Mouse (Mus musculus) frontal cortex, postnatal 10 days (tissue): ENCODE measurements at regions not wholly inside any gene's neighbourhood (a gene's known extent, or its start where the extent isn't known, plus 50 kb on each side); places are given as distances from the start of the nearest gene placed in this dataset.

Experiments used
- DNase-seq, 2 experiments: peaks; one replicate each; pipeline ENCODE4 v3.0.0; 2022; ENCODE audit warnings: low spot score in 2 of 2, mixed read lengths in 1 of 2

DNA sequence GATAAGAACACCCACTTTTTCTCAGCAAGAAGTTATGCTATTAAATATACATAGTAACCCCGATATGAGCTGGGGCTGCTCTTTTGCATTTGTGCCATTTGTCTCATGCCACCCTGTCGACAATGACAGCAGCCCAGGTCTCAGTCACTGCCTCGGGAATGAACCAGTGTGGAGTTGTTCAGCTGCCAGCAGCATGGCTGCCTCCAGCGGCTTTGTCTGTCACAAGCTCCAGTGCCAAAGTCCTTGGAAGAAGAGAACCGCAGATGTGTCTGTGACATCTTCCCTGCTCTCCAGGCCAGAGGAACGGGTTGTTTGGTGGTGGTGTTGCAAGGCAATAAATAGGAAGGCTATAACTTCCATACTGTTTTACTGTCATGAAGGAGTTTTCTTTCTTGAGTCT lies 130.7 kb downstream of the Cep170 start:
- DNase-seq, result no peak

DNA sequence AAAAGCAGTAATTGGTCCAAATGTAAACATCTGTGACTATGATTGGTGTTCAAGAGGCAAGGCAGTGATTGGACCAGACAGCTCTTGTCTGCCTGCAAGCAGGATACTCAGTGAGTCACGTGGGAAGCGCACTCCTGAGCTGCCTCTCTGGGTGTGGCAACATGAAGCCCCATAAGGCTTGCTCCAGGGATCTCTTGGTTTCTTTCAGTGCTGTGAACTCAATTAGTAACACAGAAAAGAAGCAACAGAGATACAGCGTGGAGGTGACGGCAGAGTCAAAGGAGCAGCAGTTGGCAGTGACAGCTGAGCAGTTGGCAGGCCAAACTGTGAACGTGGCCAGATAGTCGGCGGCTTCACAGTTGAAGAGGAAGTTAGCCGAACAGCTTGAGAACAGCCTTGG lies 131.9 kb downstream of the Cep170 start:
- peak in 1 of 2 experiments; percentile 8 for DNase-seq

DNA sequence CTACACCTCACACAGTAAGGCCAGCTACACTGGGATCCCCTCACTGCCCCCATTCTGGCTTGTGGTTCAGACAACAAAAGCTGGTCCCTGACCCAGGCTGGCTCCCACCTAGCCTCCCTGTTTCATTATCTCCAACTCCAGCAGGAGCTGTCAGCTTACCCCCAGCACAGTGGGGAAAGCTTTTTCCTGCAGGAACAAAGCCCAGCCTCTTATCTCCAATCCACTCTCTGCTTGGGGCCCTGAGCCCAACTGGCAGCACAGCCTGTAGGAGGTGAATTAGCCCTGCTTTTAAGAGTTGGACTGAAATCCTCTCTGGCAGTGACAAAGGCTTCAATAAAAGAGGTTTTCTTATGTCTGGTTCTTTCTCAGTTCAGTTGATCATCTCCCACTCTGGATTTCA lies 138.7 kb downstream of the Cep170 start:
- DNase-seq, result no peak

DNA sequence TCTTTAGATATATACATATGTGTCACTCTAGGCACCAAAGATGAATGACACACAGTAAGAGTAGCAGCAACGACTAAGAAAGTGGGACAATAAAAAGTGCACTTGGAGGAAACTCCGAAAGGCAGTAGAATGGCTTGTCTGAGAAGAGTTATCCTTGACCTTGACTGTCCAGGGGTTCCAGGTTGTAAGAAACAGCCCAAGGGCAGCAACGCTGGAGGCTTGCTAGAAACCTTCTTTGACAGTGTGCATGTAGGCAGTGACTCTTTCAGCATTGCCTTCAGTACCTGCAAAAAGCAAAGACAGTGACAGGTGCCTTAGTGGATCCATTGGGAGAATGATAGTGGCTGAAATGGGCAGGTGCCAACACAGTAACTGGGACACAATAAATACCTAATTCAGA lies 142.8 kb downstream of the Cep170 start:
- DNase-seq, result no peak

DNA sequence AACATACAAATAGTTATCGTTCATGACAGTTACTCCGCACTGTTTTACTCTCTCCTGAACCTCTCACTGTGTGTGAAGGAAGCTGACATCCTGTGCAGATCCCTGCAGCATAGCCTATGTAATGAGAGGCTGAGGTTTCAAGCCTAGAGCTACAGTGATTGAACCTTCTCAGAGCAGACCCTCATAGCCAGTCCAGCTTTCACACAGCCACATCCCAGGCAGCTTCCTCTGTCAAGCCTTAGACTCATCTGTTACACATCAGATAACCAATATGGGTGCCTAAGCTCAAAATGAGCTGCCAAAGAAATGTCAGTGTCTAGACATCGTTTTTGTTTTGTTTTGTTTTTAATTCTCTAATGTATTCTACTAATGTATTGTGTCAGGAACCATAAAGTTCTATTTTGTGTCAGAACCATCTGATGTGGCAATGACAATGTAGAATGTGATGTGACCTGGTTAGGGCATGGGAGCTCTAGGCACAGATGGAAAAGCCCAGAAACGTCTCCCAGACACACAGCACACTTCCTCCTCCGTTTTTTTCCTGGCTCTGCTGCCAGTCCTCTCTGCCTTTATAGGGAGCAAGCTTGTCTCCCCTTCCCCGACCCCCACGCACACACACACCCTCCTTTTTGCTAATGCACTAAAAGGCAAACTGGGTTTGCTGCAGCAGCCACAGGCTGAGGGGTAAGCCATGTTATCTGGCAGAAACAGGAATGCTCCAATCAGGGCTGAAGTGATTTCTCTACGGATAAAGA lies 146.1 kb downstream of the Cep170 start:
- DNase-seq, result no peak

DNA sequence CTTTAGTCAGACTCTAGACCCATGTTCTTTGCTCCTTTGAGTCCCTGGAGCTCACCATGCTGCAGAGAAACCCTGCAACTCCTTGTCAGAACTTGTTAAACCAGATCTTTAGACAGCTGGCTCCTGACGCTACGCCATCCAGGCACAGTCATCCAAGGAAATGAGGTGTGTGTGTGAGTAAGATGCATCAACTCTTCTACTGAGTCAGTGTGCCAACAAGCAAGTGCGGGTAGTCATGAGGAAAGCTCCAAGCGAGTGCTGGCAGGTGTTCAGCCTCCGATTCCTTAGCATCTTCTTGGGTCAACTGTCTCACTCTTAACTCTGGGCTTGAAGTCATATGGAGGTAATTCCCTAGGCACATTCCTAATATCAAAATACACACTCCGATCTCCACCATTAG lies 153.6 kb downstream of the Cep170 start:
- no peak for DNase-seq

DNA sequence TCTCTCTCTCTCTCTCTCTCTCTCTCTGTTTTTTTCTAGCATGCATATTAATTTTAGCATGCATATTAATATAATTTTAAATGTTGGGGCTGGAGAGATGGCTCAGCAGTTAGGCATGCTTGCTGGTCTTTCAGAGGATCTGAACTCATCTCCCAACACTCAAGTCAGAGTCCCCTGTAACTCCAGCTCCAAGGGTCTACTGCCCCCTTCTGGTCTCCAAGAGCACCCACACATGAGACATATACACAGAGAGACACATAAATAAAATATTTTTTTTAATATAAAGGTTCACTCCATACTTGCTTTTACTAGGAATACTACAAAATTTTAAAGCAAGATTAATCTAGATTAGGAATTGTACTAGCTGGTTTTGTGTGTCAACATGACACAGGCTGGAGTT lies 155.2 kb downstream of the Cep170 start:
- no peak for DNase-seq

DNA sequence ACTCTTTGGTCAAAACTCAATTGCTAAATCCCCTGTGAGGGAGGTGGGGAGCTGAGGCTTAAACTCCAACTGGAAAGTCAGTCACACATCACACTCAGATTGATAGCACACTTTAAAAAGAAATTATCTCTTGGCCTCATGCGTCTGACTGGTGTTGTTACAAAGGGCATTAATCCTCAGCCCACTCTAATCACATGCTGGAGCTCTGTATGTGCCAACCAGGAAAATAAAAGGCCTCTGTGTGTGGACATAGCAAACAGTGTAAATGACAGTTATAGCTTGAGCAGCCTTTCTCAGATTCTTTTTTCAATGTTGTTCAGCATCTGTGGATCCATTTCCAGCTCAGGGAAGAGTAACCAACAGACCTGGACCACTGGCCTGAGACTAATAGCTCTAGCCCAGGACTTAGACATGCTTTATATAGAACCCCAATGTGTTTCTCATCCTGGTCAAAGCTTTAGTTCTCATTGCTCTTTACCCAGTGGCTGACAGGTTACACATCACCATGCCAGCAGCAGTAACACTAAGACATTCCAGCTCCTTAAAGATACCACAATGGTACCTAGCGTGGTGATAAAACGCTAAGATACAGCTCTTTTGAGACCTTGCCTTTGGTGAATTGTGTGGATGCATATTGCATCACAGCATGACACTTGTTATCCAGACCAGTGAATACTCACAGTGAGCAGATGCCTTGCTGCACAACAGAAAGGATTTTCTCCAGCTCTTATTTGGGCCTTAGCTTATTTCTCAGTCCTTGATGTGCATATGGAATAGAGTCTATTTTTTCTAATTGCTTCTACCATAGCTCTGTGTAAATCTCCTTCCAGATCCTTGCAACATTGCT lies 158.2 kb downstream of the Cep170 start:
- no peak for DNase-seq

DNA sequence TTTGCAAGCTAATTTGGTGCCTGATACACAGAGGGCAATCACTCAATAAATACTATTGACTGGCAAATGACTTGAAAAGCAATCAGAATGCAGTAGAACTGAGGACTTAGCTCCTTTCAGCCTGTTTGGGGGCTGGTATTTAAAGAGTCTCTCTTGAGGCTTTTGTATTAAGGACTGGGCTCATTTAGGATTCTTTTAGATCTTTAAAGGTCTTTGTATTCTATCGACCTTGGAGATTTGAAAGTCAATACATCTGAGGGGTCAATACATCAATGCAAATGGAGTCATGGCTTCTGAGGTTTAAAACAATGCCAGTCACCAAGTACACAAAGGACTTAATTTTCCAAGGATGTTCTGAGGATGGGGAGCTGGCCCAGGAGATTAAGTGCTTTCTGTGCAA lies 169.6 kb downstream of the Cep170 start:
- no peak for DNase-seq

DNA sequence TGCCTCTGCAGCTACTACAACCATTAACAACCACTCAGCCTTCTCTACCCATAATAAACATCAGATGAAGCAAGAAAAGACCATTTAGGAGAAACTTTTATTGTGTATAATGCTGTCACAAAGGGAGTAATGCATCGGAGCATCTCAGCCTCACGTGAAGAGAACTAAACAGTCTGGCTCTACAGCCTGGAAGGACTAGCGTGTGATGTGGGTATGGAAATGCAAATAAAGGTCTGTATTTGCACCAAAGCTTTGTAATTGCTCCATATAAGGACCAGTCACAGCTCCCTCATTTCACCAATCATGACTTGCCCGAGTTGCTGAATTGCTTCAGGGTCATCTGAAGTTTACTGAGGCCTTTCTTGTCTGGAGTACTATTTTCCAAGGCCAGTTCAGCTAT lies 190.7 kb downstream of the Cep170 start:
- no peak for DNase-seq

DNA sequence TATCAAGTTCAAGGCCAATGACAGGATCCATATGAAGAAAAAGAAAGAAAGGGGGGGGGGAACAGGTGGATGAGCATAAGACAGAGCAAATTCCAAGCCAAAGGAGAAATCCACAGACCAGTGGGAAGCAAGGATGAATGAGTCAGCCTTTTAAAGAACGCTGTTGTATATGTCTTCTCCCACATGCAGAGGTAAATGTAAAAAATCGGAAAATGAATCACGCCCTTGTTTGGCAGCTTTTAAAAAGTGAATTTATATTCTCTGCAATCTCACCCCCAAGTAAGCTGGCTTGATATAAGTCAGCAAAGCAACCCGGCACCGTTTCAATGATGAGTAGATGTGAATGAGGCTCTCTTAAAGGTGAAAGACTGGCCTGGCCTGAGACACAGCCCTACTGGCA lies 191.7 kb downstream of the Cep170 start:
- no peak for DNase-seq

DNA sequence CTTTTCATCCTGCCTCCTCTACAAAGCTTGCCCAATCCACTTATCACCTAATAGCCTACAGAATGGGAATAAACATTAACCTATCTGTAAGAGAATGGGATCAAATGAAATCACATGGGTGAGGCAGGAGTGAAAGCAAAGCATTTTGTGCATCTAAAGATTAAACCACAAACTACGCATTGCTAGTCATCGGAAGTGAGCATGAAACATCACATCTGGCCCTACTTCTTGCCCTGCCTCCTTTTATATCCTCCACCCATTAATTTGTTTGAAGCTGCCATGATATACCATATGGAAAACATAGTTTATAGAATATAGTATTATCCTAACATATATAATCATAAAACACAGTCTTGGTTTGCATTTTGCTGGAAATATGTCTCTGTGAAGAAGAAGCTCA lies 192.6 kb downstream of the Cep170 start:
- no peak for DNase-seq

DNA sequence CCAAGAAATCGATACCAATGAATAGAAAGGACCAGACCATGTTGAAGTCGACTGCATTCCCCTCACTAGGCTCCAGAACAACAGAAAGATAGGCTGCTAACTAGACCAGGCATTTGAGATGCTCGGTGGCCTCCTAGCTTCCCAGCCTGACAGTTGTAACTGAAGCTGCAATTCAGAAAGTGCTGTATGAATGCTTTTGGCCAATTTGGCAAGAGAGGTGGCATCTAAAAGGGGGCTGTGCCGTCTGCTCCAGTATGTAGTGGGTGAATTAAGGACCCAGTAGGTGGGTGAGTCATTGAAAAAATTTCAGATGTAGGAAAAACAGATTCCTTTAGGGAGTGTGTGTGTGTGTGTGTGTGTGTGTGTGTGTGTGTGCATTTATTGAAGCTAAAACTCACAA lies 195.0 kb downstream of the Cep170 start:
- DNase-seq, result peak; percentile 15 to 50

DNA sequence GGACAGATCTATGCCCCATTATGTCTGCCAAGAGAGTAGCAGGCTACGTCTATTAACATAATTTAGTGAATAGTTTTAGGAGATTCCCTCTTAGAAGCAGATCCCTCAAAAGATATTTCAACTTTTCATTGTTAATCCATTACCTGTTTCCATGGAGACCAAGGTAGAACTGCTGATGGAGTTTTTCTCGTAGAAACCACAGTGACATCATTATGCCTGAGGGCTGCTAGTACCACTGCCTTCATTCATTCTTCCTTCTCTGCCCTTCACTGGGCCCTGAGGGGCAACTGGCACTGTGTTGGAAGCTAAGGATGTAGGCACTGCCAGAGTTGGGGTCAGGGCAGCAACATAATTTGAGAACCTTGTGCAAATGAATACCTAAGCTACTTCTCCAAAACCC lies 198.2 kb downstream of the Cep170 start:
- no peak for DNase-seq

DNA sequence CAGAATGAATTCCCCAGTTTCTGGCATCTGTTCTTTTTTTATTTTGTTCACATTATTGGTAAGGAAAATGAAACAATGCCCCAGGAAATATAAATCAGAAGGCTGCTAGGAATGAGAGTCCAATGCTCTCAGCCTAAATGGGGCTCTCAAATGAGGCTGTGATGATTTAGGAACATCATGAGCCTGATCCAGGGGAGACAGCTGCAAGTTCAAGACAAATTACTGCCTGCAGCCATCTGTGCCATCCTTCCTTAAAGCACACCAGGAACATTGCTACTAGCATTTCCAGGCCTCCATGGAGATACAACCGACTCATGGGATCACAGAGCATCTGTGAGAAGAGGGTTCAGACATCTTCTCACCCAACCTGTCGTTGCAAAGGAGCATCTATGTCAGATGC lies 219.6 kb downstream of the Cep170 start:
- no peak for DNase-seq

DNA sequence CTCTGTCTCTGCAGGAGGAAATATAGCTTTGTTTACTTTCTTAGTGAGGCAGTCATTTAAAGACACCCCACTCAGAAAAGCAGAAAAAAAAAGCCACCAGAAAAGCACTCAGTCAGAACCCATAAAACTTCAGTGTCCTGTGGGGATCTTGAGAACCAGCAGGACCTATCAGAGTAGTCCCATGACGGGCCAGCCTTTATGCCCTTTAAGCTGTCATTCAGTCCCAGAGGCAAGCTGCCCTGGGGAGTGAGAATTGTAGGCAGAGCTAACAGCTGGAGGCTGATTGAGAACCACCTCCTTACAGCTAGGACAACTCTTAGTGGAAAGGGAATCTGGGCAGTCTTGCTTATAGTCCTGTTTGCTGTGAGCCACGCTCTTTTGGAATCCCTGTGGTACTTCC lies 225.7 kb downstream of the Cep170 start:
- no peak for DNase-seq

DNA sequence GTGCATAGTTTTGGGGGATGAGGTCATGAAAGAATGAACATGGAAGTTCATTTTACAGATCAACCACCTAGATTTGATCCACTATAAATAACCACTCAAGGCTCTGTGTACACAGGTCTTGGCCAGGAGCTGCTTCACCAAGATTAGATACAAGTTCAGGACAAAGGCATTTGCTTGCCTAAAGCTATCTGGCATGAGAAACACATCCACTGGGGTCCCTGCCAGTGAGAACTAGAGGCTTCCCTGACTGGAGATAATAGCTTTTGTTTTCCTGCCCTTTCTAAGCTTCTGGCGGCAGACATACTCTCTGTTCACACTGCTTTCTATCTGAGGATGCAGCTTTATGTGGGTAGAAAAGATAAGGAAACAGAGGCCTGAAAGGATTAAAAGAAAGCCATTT lies 240.2 kb downstream of the Cep170 start:
- no peak for DNase-seq

DNA sequence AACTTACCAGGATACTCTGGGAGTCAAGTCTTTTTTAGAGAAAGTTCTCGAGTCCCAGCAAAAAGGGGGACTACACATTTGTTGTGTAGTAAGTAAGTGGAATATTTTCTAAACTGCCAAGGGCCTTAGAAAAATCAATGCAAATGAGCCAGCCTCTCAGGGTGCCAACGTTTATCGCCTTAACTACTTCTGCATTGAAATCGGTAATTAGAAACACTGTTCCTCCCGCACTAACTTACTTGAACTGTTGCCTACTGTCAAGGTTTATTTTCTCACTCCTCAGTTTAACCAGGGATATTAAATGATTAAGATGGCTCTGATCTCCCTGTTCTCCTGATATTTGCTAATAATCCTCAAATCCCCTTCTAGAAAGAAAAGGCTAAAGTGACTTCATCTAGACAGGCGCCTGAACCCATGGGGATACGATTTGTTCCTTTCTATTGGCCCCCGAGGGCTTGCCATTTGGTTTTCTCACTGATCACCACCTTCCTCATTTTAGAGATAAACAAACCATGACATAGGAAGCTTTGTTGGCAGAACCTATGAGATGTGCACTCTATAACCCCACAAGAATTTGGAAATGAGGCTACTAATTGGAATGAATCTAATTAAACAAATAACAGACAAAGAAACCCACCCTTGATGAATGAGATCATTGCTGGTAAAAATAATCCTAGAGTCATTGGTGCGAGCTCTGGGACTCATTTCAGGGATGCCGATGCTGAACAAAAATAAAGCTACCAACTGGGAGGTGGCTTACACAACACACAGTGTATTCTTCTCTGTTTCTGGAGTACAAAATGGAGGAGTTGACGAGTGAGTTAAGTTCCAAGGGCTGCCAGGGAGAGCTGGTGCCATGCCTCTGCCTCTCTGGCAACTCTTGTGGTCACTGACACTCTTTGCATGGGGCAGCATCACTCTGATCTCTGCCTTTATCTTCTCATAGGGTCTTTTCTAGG lies 255.1 kb downstream of the Cep170 start:
- DNase-seq, result no peak

DNA sequence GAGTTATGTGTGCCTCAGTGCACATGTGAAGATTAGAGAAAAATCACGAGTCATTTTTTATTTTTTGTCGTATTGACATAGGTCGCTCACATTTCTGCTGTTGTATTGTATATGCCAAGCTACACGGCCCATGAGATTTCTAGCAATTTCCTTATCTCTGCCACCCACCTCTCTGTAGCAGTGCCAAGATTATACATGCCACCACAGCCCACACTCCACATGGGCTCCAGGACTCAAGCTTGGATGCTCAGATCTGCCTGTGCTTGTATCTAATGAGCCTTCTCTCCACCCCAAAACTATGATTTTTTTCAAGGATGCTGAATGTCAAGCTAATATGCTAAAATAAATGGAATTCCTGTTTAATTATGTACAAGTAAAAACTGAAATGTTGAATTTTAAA lies 259.3 kb upstream of the Pld5 start:
- DNase-seq, result no peak

DNA sequence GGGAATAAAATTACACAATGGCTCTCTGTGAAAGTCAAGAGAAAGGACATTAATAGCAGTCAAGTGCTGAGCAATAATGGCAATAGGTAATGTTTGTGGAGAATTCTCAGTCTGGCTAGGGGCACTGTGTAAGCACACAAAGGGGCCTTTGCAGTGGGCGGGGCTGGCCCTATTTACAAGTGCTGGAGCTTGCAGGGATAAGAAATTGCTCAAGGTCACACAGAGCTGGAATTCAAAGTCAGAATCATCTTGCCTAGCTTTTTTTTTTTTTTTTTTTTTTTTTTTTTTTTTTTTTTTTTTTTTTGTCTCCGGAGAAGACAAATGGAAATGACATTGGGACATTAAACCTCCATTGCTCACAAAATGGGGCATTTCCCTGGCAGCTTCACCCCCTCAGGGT lies 253.9 kb upstream of the Pld5 start:
- no peak for DNase-seq

DNA sequence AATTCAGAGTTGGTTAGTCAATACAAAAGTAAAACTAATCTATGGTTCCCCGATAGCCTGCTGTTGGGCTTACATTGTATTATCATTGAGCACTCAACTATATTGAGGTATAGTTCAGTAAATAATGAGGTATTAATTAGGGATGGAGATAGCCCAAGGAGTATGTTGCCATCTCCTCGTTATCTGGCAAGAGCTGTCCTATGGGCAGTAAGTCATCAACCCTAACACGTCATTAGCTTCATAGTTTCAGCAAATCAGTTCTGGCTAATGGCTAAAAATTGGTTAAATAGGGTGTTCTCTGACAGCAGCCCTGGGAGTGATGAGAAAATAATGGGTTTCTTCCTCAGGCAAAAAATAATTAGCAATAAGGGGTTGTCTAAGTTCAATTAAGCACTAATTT lies 236.4 kb upstream of the Pld5 start:
- no peak for DNase-seq

DNA sequence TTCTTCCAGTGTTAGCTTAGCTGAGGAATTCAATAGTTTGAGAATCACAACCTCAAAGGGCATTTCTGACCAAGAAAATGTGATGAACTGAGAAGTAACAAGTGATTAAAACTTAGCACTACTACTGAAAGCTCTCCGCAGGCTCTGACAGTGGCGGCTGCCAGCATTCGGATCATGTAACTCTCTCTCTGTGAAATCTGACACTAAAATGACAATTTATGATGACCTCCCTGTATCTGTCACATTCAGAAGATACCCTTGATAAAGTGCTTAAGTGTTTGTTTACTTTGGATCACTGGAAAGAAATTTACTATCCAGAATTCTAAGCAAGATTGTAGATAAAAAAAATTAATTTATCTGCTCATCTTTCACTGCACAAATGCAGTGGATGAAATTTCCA lies 230.3 kb upstream of the Pld5 start:
- no peak for DNase-seq
